Mouse (Mus musculus): ENCODE results near the gene Sh3bp4.

Sh3bp4 gene

GRCm38 (mm10) chr1:89070103-89070700 lies at the start of gene Sh3bp4:
Gene Sh3bp4, plus strand, starts transcription at chr1:89070415.
- DNase-seq = peak; percentile 96 to 98

- no peak for DNase-seq
Measured at GRCm38 (mm10) chr1:89022997-89023396, 47.2 kb upstream of the Sh3bp4 start.

GRCm38 (mm10) chr1:89024696-89025612 lies 45.3 kb upstream of the Sh3bp4 start:
- no peak for DNase-seq

GRCm38 (mm10) chr1:89026040-89026439 lies 44.2 kb upstream of the Sh3bp4 start:
- no peak for DNase-seq

GRCm38 (mm10) chr1:89029136-89029927 lies 40.9 kb upstream of the Sh3bp4 start:
- no peak for DNase-seq

GRCm38 (mm10) chr1:89033661-89034060 lies 36.6 kb upstream of the Sh3bp4 start:
- DNase-seq = no peak

GRCm38 (mm10) chr1:89034061-89034460 lies 36.2 kb upstream of the Sh3bp4 start:
- DNase-seq = no peak

GRCm38 (mm10) chr1:89035115-89035514 lies 35.1 kb upstream of the Sh3bp4 start:
- DNase-seq = no peak

GRCm38 (mm10) chr1:89039836-89040235 lies 30.4 kb upstream of the Sh3bp4 start:
- DNase-seq = no peak

- no peak for DNase-seq
Measured at GRCm38 (mm10) chr1:89041290-89041689, 28.9 kb upstream of the Sh3bp4 start.

- DNase-seq = no peak
Measured at GRCm38 (mm10) chr1:89042081-89042480, 28.1 kb upstream of the Sh3bp4 start.

- no peak for DNase-seq
Measured at GRCm38 (mm10) chr1:89042956-89043355, 27.3 kb upstream of the Sh3bp4 start.

- DNase-seq = no peak
Measured at GRCm38 (mm10) chr1:89045403-89045802, 24.8 kb upstream of the Sh3bp4 start.

- DNase-seq = no peak
Measured at GRCm38 (mm10) chr1:89049506-89049905, 20.7 kb upstream of the Sh3bp4 start.

GRCm38 (mm10) chr1:89056175-89056574 lies 14.0 kb upstream of the Sh3bp4 start:
- no peak for DNase-seq

GRCm38 (mm10) chr1:89057430-89057829 lies 12.8 kb upstream of the Sh3bp4 start:
- DNase-seq = no peak

GRCm38 (mm10) chr1:89058011-89058410 lies 12.2 kb upstream of the Sh3bp4 start:
- DNase-seq = no peak

- DNase-seq = no peak
Measured at GRCm38 (mm10) chr1:89062977-89063376, 7.2 kb upstream of the Sh3bp4 start.

GRCm38 (mm10) chr1:89063800-89064199 lies 6.4 kb upstream of the Sh3bp4 start:
- DNase-seq = no peak

- DNase-seq = no peak
Measured at GRCm38 (mm10) chr1:89068812-89069211, 1.4 kb upstream of the Sh3bp4 start.

- peak in 1 of 2 experiments; percentile 30 for DNase-seq
Measured at GRCm38 (mm10) chr1:89069479-89070102, 624 bp upstream of the Sh3bp4 start.

GRCm38 (mm10) chr1:89070871-89071361 lies 701 bp downstream of the Sh3bp4 start:
- peak in 1 of 2 experiments; percentile 32 for DNase-seq
